Mouse (Mus musculus) stomach, postnatal 0 days (tissue): ENCODE measurements around the gene Sf3b1.

ENCODE experiments used
- CTCF ChIP-seq: IDR thresholded peaks from 2 replicates; pipeline ENCODE4 v1.5.1; 2016; ENCODE audit warnings: antibody characterized with exemption, low read depth, mild to moderate bottlenecking, moderate library complexity
- EP300 ChIP-seq: optimal IDR thresholded peaks from 2 replicates; pipeline ENCODE3; 2016; ENCODE audit warnings: antibody characterized with exemption

- no peak for TF ChIP-seq CTCF
- TF ChIP-seq EP300 = no peak
Measured at GRCm38 (mm10) chr1:55048841-55049587, 21.7 kb upstream of the Sf3b1 start.
